Mouse (Mus musculus): ENCODE results near the gene Apoa2. TPM values are rescaled to one million over a fixed set of nuclear protein-coding genes. Genes with fewer than 3 reads are reported as not detected.
A peak's percentile ranks its signal among the peaks of the same experiment; 100 is the strongest.

Gene Apoa2
- polyA plus RNA-seq, 1 experiment from 2014 or later: 2.7 TPM

DNA sequence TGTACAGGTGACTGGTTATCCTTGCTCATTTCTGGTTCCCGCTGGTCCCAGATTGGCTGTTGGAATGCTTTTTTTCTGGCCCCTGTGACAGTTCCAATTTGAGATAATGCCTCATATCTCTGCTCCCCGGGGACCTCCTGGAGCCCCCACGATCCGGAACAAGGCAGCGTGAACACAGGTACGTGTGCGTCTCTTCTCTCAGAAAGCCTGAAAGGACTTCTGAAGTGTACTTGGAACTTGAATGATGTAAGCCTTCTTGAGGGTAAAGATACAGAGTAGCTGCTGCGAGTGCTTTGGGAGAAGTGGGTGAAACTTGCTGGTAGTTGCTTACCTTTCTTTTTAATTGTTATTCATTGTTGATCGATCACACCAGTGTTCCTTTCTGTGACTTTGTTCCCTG is 46.3 kb downstream of the Apoa2 start:
- ATAC-seq (ENCODE audit: low FRiP score): no peak
- Histone ChIP-seq H3K27me3 (no peaks in the 10 kb centered on the region), H3K9me3 (replicated peaks) (no peaks in the 10 kb centered on the region), H3K36me3 (peaks cover 42% of the 10 kb centered on the region), H3K27ac (no peak overlapping the region), H3K4me3 (peak overlapping the region; percentile 74), H3K9ac (peak overlapping the region; percentile 87), H3K4me2 (replicated peaks) (peak overlapping the region; percentile 96), H3K4me1 (peaks cover 14% of the 10 kb centered on the region)
- WGBS: 54% methylated on average over 9 of the region's 9 CpGs

DNA sequence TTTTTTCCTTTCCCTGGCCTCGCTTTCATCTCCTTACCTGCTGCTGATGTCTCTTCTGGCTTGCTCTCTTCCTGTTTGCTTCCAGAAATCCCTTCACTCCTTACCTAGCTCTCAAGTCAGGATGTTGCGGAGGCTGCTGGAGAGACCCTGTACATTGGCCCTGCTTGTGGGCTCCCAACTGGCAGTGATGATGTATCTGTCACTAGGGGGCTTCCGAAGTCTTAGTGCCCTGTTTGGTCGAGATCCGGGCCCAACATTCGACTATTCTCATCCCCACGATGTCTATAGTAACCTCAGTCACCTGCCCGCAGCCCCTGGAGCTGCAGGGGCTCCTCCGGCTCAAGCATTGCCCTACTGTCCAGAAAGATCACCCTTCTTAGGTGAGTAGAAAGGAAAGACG is 46.8 kb downstream of the Apoa2 start:
- ATAC-seq (ENCODE audit: low FRiP score): no peak
- Histone ChIP-seq H3K27ac (no peak overlapping the region), H3K4me3 (no peak overlapping the region), H3K9ac (peak overlapping the region; percentile 27; the same call in 1 of the 2 replicates), H3K4me1 (peaks cover 14% of the 10 kb centered on the region), H3K36me3 (peaks cover 47% of the 10 kb centered on the region), H3K4me2 (replicated peaks) (peak overlapping the region; percentile 96; the same call in 1 of the 2 replicates), H3K9me3 (replicated peaks) (no peaks in the 10 kb centered on the region), H3K27me3 (no peaks in the 10 kb centered on the region)
- 73% methylated on average over 10 of the region's 10 CpGs for WGBS

DNA sequence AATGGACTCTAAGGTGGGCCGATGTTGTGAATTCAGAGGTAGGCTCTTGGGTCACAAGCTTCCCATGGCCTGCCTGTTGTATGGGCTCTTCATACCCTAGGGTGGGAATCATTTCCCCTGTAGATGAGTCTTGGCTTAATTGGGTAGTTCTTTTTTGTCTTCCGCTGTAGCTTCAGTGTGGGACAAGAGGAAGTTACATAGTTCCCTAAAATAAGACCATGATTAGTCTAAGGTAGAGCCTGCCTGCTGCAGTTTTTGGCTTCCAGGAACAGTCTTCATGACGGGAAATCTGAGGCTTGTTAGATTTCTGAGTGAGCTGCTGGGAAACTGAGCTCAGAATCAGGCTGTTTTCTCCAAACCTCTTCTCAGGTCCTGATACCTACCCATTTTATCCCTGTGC is 47.2 kb downstream of the Apoa2 start:
- H3K4me3 ChIP-seq: no peak overlapping the region
- H3K36me3 ChIP-seq: peaks cover 51% of the 10 kb centered on the region
- 0 out of 2 replicates have a peak overlapping the region, but pooled peaks have one; percentile 27 for H3K9ac ChIP-seq
- H3K27ac ChIP-seq: no peak overlapping the region
- no peaks in the 10 kb centered on the region for H3K9me3 ChIP-seq (replicated peaks)
- H3K27me3 ChIP-seq: no peaks in the 10 kb centered on the region
- ATAC-seq (ENCODE audit: low FRiP score): no peak
- H3K4me1 ChIP-seq: peaks cover 14% of the 10 kb centered on the region
- H3K4me2 ChIP-seq (replicated peaks): peak overlapping the region; percentile 96; the same call in 1 of the 2 replicates
- 86% methylated on average over 3 of the region's 3 CpGs for WGBS

DNA sequence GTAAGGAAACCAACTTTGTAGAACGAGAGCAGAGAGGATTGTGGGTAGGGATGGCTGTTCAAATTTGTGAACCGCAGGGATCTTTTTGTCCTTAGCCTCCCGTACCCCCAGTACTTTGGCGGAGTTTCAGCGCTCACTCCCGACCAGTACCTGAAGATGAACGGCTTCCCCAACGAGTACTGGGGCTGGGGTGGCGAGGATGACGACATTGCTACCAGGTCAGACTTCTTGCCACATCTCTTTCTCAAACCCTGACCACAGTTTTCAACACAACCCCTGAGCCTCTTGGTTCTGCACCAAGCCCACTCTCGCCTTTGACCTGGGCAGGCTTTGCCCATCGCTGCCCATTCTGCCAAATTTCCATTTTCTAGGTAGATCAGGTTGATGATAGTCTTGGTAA is 49.3 kb downstream of the Apoa2 start:
- Histone ChIP-seq H3K9ac (no peak overlapping the region), H3K27ac (no peak overlapping the region), H3K4me1 (peaks cover 14% of the 10 kb centered on the region), H3K4me3 (no peak overlapping the region), H3K9me3 (replicated peaks) (no peaks in the 10 kb centered on the region), H3K36me3 (peaks cover 68% of the 10 kb centered on the region), H3K4me2 (replicated peaks) (no peak overlapping the region), H3K27me3 (no peaks in the 10 kb centered on the region)
- 95% methylated on average over 12 of the region's 12 CpGs for WGBS
- ATAC-seq (ENCODE audit: low FRiP score): no peak

DNA sequence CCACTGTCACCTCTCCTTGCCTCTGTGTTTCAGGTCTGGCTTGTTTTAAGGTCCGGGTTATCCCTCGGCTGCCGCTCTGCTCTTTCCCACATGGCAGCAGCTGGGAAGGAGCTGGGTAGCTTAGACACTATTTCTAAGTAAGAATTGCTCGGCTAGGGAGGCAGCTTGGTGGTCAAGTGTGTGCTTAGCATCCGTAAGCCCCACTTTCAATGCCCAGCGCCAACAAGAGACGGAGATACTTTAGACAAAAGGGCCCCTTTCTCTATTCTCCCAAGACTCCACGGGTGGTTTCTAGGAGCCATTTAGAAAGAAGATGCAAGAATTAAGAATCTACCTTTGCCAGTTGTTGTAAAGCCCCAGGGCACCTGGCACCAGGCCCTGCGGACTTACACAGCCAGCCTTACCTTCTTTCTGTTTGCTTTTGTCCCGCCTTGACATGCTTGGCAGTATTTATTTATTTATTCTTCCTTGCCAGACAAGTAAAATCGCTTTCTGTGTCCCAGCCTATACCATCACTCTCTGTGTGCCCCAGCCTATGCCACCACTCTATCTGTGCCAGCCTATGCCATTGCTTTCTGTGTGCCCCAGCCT is 50.4 kb downstream of the Apoa2 start:
- Histone ChIP-seq H3K36me3 (peaks cover 68% of the 10 kb centered on the region), H3K4me2 (replicated peaks) (no peak overlapping the region), H3K4me3 (no peak overlapping the region), H3K27ac (no peak overlapping the region), H3K9ac (no peak overlapping the region), H3K27me3 (no peaks in the 10 kb centered on the region), H3K9me3 (replicated peaks) (no peaks in the 10 kb centered on the region), H3K4me1 (peaks cover 21% of the 10 kb centered on the region)
- no peak for ATAC-seq (ENCODE audit: low FRiP score)
- 89% methylated on average over 11 of the region's 11 CpGs for WGBS

Other genes with a start within 250 kb of the Apoa2 start
- gene Fcgr2b, start 248.5 kb upstream of the Apoa2 start, polyA plus RNA-seq (2016; fragmentation: Nextera tagmentation; extraction: Ambion mirVana): 0.43 and 0.49 TPM in 2 replicates
- 0.25 and 0.45 TPM in 2 replicates for gene Fcgr4, start 206.1 kb upstream of the Apoa2 start, polyA plus RNA-seq (2016; fragmentation: Nextera tagmentation; extraction: Ambion mirVana)
- 7.2 and 9.1 TPM in 2 replicates for gene Fcgr3, start 160.1 kb upstream of the Apoa2 start, polyA plus RNA-seq (2016; fragmentation: Nextera tagmentation; extraction: Ambion mirVana)
- 9.8 and 14.1 TPM in 2 replicates for gene Cfap126, start 111.1 kb upstream of the Apoa2 start, polyA plus RNA-seq (2016; fragmentation: Nextera tagmentation; extraction: Ambion mirVana)
- 214 and 218 TPM in 2 replicates for gene Sdhc, start 74.5 kb upstream of the Apoa2 start, polyA plus RNA-seq (2016; fragmentation: Nextera tagmentation; extraction: Ambion mirVana)
- gene Mpz, start 74.3 kb upstream of the Apoa2 start, polyA plus RNA-seq (2016; fragmentation: Nextera tagmentation; extraction: Ambion mirVana): 2.4 and 4.2 TPM in 2 replicates
- 22.8 and 28.7 TPM in 2 replicates for gene Pcp4l1, start 28.8 kb upstream of the Apoa2 start, polyA plus RNA-seq (2016; fragmentation: Nextera tagmentation; extraction: Ambion mirVana)
- 0.15 and 0.39 TPM in 2 replicates for gene Nr1i3, start 11.1 kb upstream of the Apoa2 start, polyA plus RNA-seq (2016; fragmentation: Nextera tagmentation; extraction: Ambion mirVana)
- gene Tomm40l, start 2.5 kb upstream of the Apoa2 start, polyA plus RNA-seq (2016; fragmentation: Nextera tagmentation; extraction: Ambion mirVana): 28.1 and 31.9 TPM in 2 replicates
- 22.1 and 24.1 TPM in 2 replicates for gene Fcer1g, start 9.3 kb downstream of the Apoa2 start, polyA plus RNA-seq (2016; fragmentation: Nextera tagmentation; extraction: Ambion mirVana)
- gene Adamts4, start 25.4 kb downstream of the Apoa2 start, polyA plus RNA-seq (2016; fragmentation: Nextera tagmentation; extraction: Ambion mirVana): 8.5 and 10.6 TPM in 2 replicates
- gene Ndufs2, start 26.3 kb downstream of the Apoa2 start, polyA plus RNA-seq (2016; fragmentation: Nextera tagmentation; extraction: Ambion mirVana): 209 and 227 TPM in 2 replicates
- gene B4galt3, start 45.3 kb downstream of the Apoa2 start, polyA plus RNA-seq (2016; fragmentation: Nextera tagmentation; extraction: Ambion mirVana): 83.6 and 85.6 TPM in 2 replicates
- gene Ppox, start 56.1 kb downstream of the Apoa2 start, polyA plus RNA-seq (2016; fragmentation: Nextera tagmentation; extraction: Ambion mirVana): 60.5 and 60.9 TPM in 2 replicates
- 114 and 117 TPM in 2 replicates for gene Usp21, start 62.9 kb downstream of the Apoa2 start, polyA plus RNA-seq (2016; fragmentation: Nextera tagmentation; extraction: Ambion mirVana)
- 106 and 108 TPM in 2 replicates for gene Ufc1, start 70.0 kb downstream of the Apoa2 start, polyA plus RNA-seq (2016; fragmentation: Nextera tagmentation; extraction: Ambion mirVana)
- 54.6 and 58.9 TPM in 2 replicates for gene Dedd, start 104.1 kb downstream of the Apoa2 start, polyA plus RNA-seq (2016; fragmentation: Nextera tagmentation; extraction: Ambion mirVana)
- 47.4 and 48.1 TPM in 2 replicates for gene Nit1, start 120.6 kb downstream of the Apoa2 start, polyA plus RNA-seq (2016; fragmentation: Nextera tagmentation; extraction: Ambion mirVana)
- 134 and 149 TPM in 2 replicates for gene Pfdn2, start 120.6 kb downstream of the Apoa2 start, polyA plus RNA-seq (2016; fragmentation: Nextera tagmentation; extraction: Ambion mirVana)
- gene Klhdc9, start 135.7 kb downstream of the Apoa2 start, polyA plus RNA-seq (2016; fragmentation: Nextera tagmentation; extraction: Ambion mirVana): 2.0 and 3.6 TPM in 2 replicates
- 1.6 and 1.7 TPM in 2 replicates for gene Nectin4, start 145.0 kb downstream of the Apoa2 start, polyA plus RNA-seq (2016; fragmentation: Nextera tagmentation; extraction: Ambion mirVana)
- 0.83 and 0.98 TPM in 2 replicates for gene Arhgap30, start 163.9 kb downstream of the Apoa2 start, polyA plus RNA-seq (2016; fragmentation: Nextera tagmentation; extraction: Ambion mirVana)
- gene Usf1, start 186.3 kb downstream of the Apoa2 start, polyA plus RNA-seq (2016; fragmentation: Nextera tagmentation; extraction: Ambion mirVana): 175 and 182 TPM in 2 replicates
- 8.1 and 9.4 TPM in 2 replicates for gene Tstd1, start 193.8 kb downstream of the Apoa2 start, polyA plus RNA-seq (2016; fragmentation: Nextera tagmentation; extraction: Ambion mirVana)
- 14.5 and 18.6 TPM in 2 replicates for gene F11r, start 212.5 kb downstream of the Apoa2 start, polyA plus RNA-seq (2016; fragmentation: Nextera tagmentation; extraction: Ambion mirVana)

All from hindbrain, embryonic 12.5 days (tissue).